Mouse (Mus musculus): Measurements from ENCODE around the gene Pitpnm2. TPM values are rescaled to one million over a fixed set of nuclear protein-coding genes. Genes with fewer than 3 reads are reported as not detected.

The Pitpnm2 gene
- total RNA-seq (2023): 10 to 100 TPM; 55.3 to 56.5 TPM

GRCm38 (mm10) chr5:124249614-124250591 lies at the start of gene Pitpnm2:
Gene Pitpnm2 (minus strand): TSS chr5:124249760.

GRCm38 (mm10) chr5:124115990-124116845 lies 133.3 kb downstream of the Pitpnm2 start, which contains the start of gene Arl6ip4:
Gene Arl6ip4 (plus strand): TSS chr5:124116089.

GRCm38 (mm10) chr5:124111742-124112497 lies 137.6 kb downstream of the Pitpnm2 start, which contains the start of gene Ogfod2:
Gene Ogfod2 (plus strand): TSS chr5:124112297.

GRCm38 (mm10) chr5:124095596-124096232 lies 153.8 kb downstream of the Pitpnm2 start, which contains the start of gene Abcb9:
Gene Abcb9 (minus strand): TSS chr5:124095798.

Other genes with a start within 250 kb of the Pitpnm2 start
- gene Vps37b, start 217.5 kb downstream of the Pitpnm2 start, total RNA-seq (2023): 10 to 100 TPM; 82.8 to 99.9 TPM
- 1 to 10 TPM; 2.7 to 2.8 TPM for gene Abcb9, start 154.0 kb downstream of the Pitpnm2 start, total RNA-seq (2023)
- 10 to 100 TPM; 22.2 to 26.2 TPM for gene Ogfod2, start 137.5 kb downstream of the Pitpnm2 start, total RNA-seq (2023)
- gene Arl6ip4, start 133.7 kb downstream of the Pitpnm2 start, total RNA-seq (2023): 10 to 100 TPM; 33.9 to 38.1 TPM
- gene Mphosph9, start 78.2 kb upstream of the Pitpnm2 start, total RNA-seq (2023): 10 to 100 TPM; 32.5 to 33.4 TPM
- 1 to 10 TPM; 7.6 to 9.1 TPM for gene 2810006K23Rik, start 78.3 kb upstream of the Pitpnm2 start, total RNA-seq (2023)
- 100 to 1,000 TPM; 117 to 124 TPM for gene Cdk2ap1, start 113.3 kb upstream of the Pitpnm2 start, total RNA-seq (2023)
- 100 to 1,000 TPM; 222 to 225 TPM for gene Sbno1, start 176.2 kb upstream of the Pitpnm2 start, total RNA-seq (2023)
- gene Kmt5a, start 190.2 kb upstream of the Pitpnm2 start, total RNA-seq (2023): 10 to 100 TPM; 59.4 to 60.1 TPM
- 100 to 1,000 TPM; 130 to 175 TPM for gene Rilpl2, start 228.6 kb upstream of the Pitpnm2 start, total RNA-seq (2023)
- gene Snrnp35, start 233.4 kb upstream of the Pitpnm2 start, total RNA-seq (2023): 10 to 100 TPM; 18.8 to 21.7 TPM

Data from B cell, adult 67 days (primary cell).